Mouse (Mus musculus) E14TG2a.4 (cell line): ENCODE data around the gene Pde4d.

Experiments
- H3K27me3 ChIP-seq: 2 replicates; pipeline ENCODE4 v1.6.1; 2014; ENCODE audit warnings: low read length, control low read depth; ENCODE audit not compliant: insufficient read depth
- H3K36me3 ChIP-seq: 2 replicates; pipeline ENCODE4 v1.6.1; 2014; ENCODE audit warnings: low read length, control low read depth; ENCODE audit not compliant: insufficient read depth
- H3K4me1 ChIP-seq: replicated peaks from 2 replicates; pipeline ENCODE4 v1.6.1; 2014; ENCODE audit warnings: low read depth, low read length, control low read depth
- H3K4me3 ChIP-seq: replicated peaks from 2 replicates; pipeline ENCODE4 v1.5.1; 2014; ENCODE audit warnings: mild to moderate bottlenecking, low read length
- H3K9me3 ChIP-seq: 2 replicates; pipeline ENCODE4 v1.6.1; 2014; ENCODE audit warnings: low read length, control low read depth
- CTCF ChIP-seq: conservative IDR thresholded peaks from 2 replicates; pipeline ENCODE4 v1.5.1; 2014; ENCODE audit warnings: low read length
- NANOG ChIP-seq: IDR thresholded peaks from 2 replicates; pipeline ENCODE4 v1.6.1; 2014; ENCODE audit warnings: borderline replicate concordance, low read length, mixed read lengths
- POU5F1 ChIP-seq: IDR thresholded peaks from 2 replicates; pipeline ENCODE4 v1.6.1; 2014; ENCODE audit warnings: low read length, borderline replicate concordance

Pde4d gene

DNA sequence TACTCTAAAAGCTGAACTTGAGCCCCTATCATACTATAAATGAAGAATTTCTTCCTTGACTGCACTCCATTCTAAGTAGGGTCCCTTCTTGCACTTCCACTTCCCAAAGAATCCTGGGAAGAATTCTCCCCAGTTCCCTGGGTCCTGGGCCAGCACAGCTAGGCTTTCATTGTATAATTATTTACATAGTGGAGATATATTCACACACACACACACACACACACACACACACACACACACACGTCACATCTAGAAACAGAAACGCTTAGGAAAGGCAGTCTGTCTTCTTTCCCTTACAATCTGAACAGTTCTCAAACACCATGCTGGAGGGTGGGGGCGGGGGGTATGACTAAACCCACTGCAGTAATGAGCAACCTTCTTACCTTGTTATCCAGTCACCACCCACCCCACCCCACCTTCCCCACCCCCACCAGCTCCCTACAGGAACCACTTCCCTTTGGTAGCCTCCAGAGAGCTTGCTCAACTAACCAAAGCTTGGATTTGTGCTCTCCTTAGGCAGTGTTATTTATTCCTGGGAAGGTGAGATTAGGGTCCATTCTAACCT lies 868.8 kb downstream of the Pde4d start:
- no peaks in the 10 kb centered on the region for H3K9me3 ChIP-seq
- H3K27me3 ChIP-seq: no peaks in the 10 kb centered on the region
- TF ChIP-seq NANOG (no peak), CTCF (no peak), POU5F1 (no peak)
- H3K4me3 ChIP-seq: no peak overlapping the region
- 0 out of 2 replicates have a peak, but pooled peaks cover 4% of the 10 kb centered on the region for H3K4me1 ChIP-seq
- no peaks in the 10 kb centered on the region for H3K36me3 ChIP-seq

DNA sequence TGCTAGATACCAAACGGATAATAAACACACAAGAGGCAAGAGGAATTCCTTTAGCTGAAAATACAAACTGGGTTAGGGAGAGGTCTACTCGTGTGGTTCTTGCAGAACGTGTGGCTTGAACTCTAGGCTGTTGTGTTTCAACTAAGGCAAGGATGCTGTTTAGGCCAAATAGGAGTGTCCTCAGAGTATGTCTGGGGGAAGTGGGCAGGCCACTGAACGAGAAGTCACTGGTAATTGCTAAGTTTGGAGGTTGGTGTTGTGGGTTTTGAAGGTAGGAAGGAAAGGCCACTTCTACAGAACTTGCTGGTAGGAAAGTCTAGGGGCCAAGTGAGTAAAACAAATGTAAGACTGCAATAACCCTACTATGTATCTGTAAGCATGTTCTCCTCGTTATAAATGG lies 876.3 kb downstream of the Pde4d start:
- TF ChIP-seq CTCF: no peak
- TF ChIP-seq NANOG: no peak
- no peaks in the 10 kb centered on the region for H3K9me3 ChIP-seq
- no peaks in the 10 kb centered on the region for H3K36me3 ChIP-seq
- H3K4me1 ChIP-seq: 0 out of 2 replicates have a peak, but pooled peaks cover 3% of the 10 kb centered on the region
- no peaks in the 10 kb centered on the region for H3K27me3 ChIP-seq
- H3K4me3 ChIP-seq: no peak overlapping the region

DNA sequence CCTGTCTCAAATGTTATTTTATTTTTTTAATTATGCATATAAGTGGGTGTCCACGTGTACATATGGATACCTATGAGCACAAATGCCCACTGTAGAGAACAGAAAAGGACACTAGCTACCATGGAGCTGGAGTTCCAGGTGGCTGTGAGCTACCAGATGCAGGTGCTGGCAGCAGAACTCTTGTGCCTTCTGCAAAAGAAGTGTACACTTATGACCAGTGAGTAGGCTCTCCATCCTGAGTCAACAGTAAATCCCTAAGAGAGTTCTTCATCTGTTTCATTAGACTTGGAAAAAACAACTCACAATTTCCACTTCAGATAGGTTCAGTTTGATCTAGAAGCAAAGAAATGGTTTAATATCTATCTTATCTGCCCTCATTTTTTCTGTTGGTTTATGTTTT lies 881.8 kb downstream of the Pde4d start:
- Histone ChIP-seq H3K36me3 (no peaks in the 10 kb centered on the region), H3K9me3 (no peaks in the 10 kb centered on the region), H3K4me3 (no peak overlapping the region), H3K4me1 (0 out of 2 replicates have a peak, but pooled peaks cover 3% of the 10 kb centered on the region), H3K27me3 (no peaks in the 10 kb centered on the region)
- no peak for TF ChIP-seq POU5F1
- no peak for TF ChIP-seq NANOG
- no peak for TF ChIP-seq CTCF

DNA sequence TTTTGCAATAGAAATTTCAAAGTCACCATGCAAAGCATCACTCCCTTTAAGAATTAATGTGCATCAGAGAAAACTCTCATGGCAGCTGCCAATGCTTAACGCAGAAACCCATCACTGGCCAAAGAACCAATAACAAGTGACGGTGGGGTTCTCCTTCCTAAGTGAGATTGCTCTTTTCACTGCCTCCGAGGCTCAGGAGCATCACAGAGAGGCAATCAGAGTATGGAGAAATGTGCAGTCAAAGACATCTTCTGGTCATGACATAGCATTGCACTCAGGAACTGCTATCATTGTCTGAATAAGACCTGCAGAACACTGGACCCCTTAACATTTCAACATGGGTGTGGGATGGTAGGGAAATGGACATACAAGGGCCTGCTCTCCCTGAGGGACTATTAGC lies 892.2 kb downstream of the Pde4d start:
- no peaks in the 10 kb centered on the region for H3K9me3 ChIP-seq
- H3K36me3 ChIP-seq: no peaks in the 10 kb centered on the region
- no peak for TF ChIP-seq POU5F1
- TF ChIP-seq NANOG: no peak
- no peak for TF ChIP-seq CTCF
- no peak overlapping the region for H3K4me3 ChIP-seq
- peaks cover 14% of the 10 kb centered on the region for H3K4me1 ChIP-seq
- H3K27me3 ChIP-seq: no peaks in the 10 kb centered on the region

DNA sequence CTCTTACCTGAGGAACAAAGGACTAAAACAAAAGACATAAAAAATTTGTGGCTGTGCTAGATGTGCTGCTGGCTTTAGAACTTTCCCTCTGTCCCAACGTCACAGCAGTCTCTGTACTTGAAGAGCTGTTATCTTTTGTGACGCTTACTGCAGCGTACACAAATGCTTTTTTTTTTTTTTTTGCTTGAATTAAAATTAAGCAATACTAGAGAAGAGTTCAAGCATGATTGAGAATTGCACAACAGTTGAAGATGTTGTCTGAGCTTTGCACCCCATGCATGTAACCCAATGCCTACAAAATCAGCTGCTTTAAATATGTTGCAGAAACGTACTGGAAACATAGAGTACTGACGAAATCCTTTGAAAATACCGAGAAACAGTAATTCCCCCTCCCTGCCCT lies 892.7 kb downstream of the Pde4d start:
- Histone ChIP-seq H3K9me3 (no peaks in the 10 kb centered on the region), H3K36me3 (no peaks in the 10 kb centered on the region), H3K4me1 (peaks cover 14% of the 10 kb centered on the region), H3K27me3 (no peaks in the 10 kb centered on the region), H3K4me3 (no peak overlapping the region)
- TF ChIP-seq NANOG (no peak), CTCF (no peak), POU5F1 (no peak)

GRCm38 (mm10) chr13:109343596-109343995 lies 893.8 kb downstream of the Pde4d start:
- peaks cover 23% of the 10 kb centered on the region for H3K4me1 ChIP-seq
- H3K9me3 ChIP-seq: no peaks in the 10 kb centered on the region
- no peaks in the 10 kb centered on the region for H3K36me3 ChIP-seq
- no peak for TF ChIP-seq NANOG
- TF ChIP-seq POU5F1: no peak
- TF ChIP-seq CTCF: peak; percentile 85
- H3K4me3 ChIP-seq: no peak overlapping the region
- H3K27me3 ChIP-seq: no peaks in the 10 kb centered on the region

DNA sequence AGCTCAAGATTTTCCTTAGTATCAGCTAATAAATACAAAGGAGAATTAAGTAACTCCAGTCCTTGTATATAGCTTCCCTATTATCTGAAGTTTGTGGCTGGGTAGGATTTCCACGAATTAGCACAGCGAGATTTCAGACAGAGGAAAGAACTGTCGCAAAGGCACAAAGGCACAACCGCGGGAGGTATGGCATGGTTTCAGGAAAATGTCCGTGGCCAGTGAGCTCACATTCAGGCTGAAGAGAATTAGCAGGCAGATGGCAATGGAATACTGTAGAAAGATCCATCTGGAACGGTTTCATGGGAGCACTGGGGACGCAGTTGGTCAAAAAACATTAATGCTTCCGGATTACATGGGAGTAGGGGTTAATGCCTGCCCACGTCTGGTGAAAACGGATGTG lies 898.0 kb downstream of the Pde4d start:
- Histone ChIP-seq H3K9me3 (no peaks in the 10 kb centered on the region), H3K27me3 (no peaks in the 10 kb centered on the region), H3K36me3 (no peaks in the 10 kb centered on the region), H3K4me3 (no peak overlapping the region), H3K4me1 (peaks cover 20% of the 10 kb centered on the region)
- TF ChIP-seq CTCF (no peak), NANOG (no peak), POU5F1 (no peak)

DNA sequence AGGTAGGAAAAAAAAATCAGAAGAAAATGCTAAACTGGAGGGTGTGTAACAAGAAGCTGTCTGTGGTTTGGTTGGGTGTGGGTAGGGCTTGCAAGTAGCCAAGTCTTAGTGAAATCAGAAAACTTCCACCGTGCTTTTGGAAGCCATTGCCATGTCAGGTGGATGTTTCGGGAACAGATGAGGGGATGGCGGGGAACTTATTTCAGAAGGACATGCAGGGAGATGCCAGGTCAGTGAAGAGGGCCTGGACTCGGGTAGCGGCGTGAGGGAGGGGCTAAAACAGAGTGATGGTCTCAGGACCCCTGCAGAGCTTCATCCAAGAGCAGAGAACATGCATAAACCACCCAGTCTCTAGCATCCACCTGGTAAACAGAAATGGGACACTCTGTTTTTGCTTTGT lies 898.6 kb downstream of the Pde4d start:
- TF ChIP-seq NANOG: no peak
- TF ChIP-seq POU5F1: no peak
- no peak for TF ChIP-seq CTCF
- no peaks in the 10 kb centered on the region for H3K36me3 ChIP-seq
- no peak overlapping the region for H3K4me3 ChIP-seq
- H3K4me1 ChIP-seq: peaks cover 16% of the 10 kb centered on the region
- no peaks in the 10 kb centered on the region for H3K27me3 ChIP-seq
- no peaks in the 10 kb centered on the region for H3K9me3 ChIP-seq

DNA sequence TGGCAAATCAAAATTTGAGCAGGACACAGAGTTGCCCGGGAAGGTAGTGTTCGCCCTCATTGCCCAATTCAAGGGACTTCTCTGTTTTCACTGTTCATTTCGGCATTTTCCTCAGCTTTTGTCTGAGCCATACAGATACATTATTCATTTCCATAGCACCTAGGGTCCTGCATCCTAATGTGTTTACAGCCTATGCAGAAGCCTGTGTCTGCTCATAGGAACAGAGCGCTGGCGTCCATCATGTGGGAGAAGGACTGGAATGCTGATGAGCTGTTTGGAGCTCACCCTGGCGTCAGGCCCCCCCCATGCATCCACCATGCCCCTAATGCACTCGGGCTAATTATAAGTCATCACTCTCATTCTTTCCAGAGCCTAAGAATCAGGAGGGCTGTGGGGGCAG lies 900.4 kb downstream of the Pde4d start:
- no peak overlapping the region for H3K4me3 ChIP-seq
- H3K9me3 ChIP-seq: no peaks in the 10 kb centered on the region
- H3K4me1 ChIP-seq: peaks cover 13% of the 10 kb centered on the region
- H3K36me3 ChIP-seq: no peaks in the 10 kb centered on the region
- TF ChIP-seq POU5F1 (no peak), CTCF (no peak), NANOG (no peak)
- H3K27me3 ChIP-seq: no peaks in the 10 kb centered on the region
